In genomic region chr1:87640165-87640661, GRCm38 (mm10) we compare ENCODE assay signal across 8 mouse cellular contexts. TPM values are rescaled to one million over a fixed set of nuclear protein-coding genes. Genes with fewer than 3 reads are reported as not detected.
DNase-seq lines count a peak whose midpoint lies in the region; ATAC-seq lines count a peak whose summit lies in the region.

No protein-coding gene starts in this region.

- 83% methylated on average over 17 of the region's 17 CpGs for WGBS in forebrain, embryonic 10.5 days
- WGBS in forebrain, embryonic 12.5 days: 83% methylated on average over 17 of the region's 17 CpGs
- 47% methylated on average over 17 of the region's 17 CpGs for WGBS in heart, embryonic 12.5 days
- 0% methylated on average over 17 of the region's 17 CpGs for WGBS in macrophage (ENCODE audit: missing documents)

- no peak for ATAC-seq in forebrain, embryonic 12.5 days (ENCODE audit: low FRiP score)
- no peak for ATAC-seq in heart, embryonic 12.5 days (ENCODE audit: insufficient number of reproducible peaks, low FRiP score)

- peak overlapping the region; percentile 63 for H3K27ac ChIP-seq in forebrain, embryonic 10.5 days
- no peak overlapping the region; the same call in 1 of the 2 replicates for H3K27ac ChIP-seq in forebrain, embryonic 12.5 days
- peak overlapping the region; percentile 56 for H3K27ac ChIP-seq in heart, embryonic 12.5 days (ENCODE audit: poor library complexity, severe bottlenecking)
- peak overlapping the region; percentile 98 for H3K27ac ChIP-seq in macrophage

- no peaks in the 10 kb centered on the region for H3K27me3 ChIP-seq in forebrain, embryonic 10.5 days (ENCODE audit: poor library complexity, severe bottlenecking)
- H3K27me3 ChIP-seq in forebrain, embryonic 12.5 days: no peaks in the 10 kb centered on the region
- H3K27me3 ChIP-seq in heart, embryonic 12.5 days (replicated peaks): no peaks in the 10 kb centered on the region

- H3K36me3 ChIP-seq in forebrain, embryonic 10.5 days (replicated peaks): no peaks in the 10 kb centered on the region
- no peaks in the 10 kb centered on the region for H3K36me3 ChIP-seq in forebrain, embryonic 12.5 days (replicated peaks)
- no peaks in the 10 kb centered on the region for H3K36me3 ChIP-seq in heart, embryonic 12.5 days
- H3K36me3 ChIP-seq in macrophage (ENCODE audit: inconsistent target): peaks cover 41% of the 10 kb centered on the region; the same call in 1 of the 2 replicates

- H3K79me2 ChIP-seq in macrophage (ENCODE audit: inconsistent target): peaks cover 87% of the 10 kb centered on the region

- H3K9ac ChIP-seq in forebrain, embryonic 12.5 days: no peak overlapping the region
- no peak overlapping the region for H3K9ac ChIP-seq in heart, embryonic 12.5 days

- no peak overlapping the region for H3K4me3 ChIP-seq in forebrain, embryonic 10.5 days
- no peak overlapping the region for H3K4me3 ChIP-seq in forebrain, embryonic 12.5 days (replicated peaks)
- H3K4me3 ChIP-seq in heart, embryonic 12.5 days: no peak overlapping the region
- no peak overlapping the region for H3K4me3 ChIP-seq in macrophage (ENCODE audit: inconsistent target)

- DNase-seq in forebrain, embryonic 10.5 days (ENCODE audit: extremely low spot score, low spot score): no peak
- peak; percentile 44 for DNase-seq in adrenal gland, adult 8-10 months
- DNase-seq in kidney, postnatal 10 days: peak; percentile 68
- no peak for DNase-seq in cerebellum, postnatal 10 days
- no peak for DNase-seq in c-Kit-positive CD71-positive TER-119-positive erythroid progenitor cells, embryonic 14.5 days (ENCODE audit: low spot score)

- no peaks in the 10 kb centered on the region for H3K9me3 ChIP-seq in forebrain, embryonic 10.5 days
- H3K9me3 ChIP-seq in forebrain, embryonic 12.5 days: no peaks in the 10 kb centered on the region
- H3K9me3 ChIP-seq in heart, embryonic 12.5 days (replicated peaks): no peaks in the 10 kb centered on the region

- no peak overlapping the region for H3K4me2 ChIP-seq in forebrain, embryonic 12.5 days
- H3K4me2 ChIP-seq in heart, embryonic 12.5 days: peak overlapping the region; percentile 19; the same call in 1 of the 2 replicates

- peaks cover 5% of the 10 kb centered on the region; the same call in 1 of the 2 replicates for H3K4me1 ChIP-seq in forebrain, embryonic 10.5 days
- no peaks in the 10 kb centered on the region for H3K4me1 ChIP-seq in forebrain, embryonic 12.5 days
- H3K4me1 ChIP-seq in heart, embryonic 12.5 days (replicated peaks): peaks cover 13% of the 10 kb centered on the region; the same call in 1 of the 2 replicates

RNA-seq across cellular contexts. Expression of gene Inpp5d, which starts 20.1 kb away (rescaled TPM):
- polyA plus RNA-seq in forebrain, embryonic 10.5 days (2016; fragmentation: Nextera tagmentation; extraction: Ambion mirVana): 2.8 and 4.1 TPM in 2 replicates
- polyA plus RNA-seq in forebrain, embryonic 12.5 days (2016; fragmentation: Nextera tagmentation; extraction: Ambion mirVana): 2.6 and 3.8 TPM in 2 replicates
- total RNA-seq in adrenal gland, adult 8-10 months (2022): 10 to 100 TPM; 16.8 to 37.9 (median 21.4) TPM
- polyA plus RNA-seq in heart, embryonic 12.5 days (2016; fragmentation: Nextera tagmentation; extraction: Ambion mirVana): 5.9 and 7.9 TPM in 2 replicates
- 100 to 1,000 TPM in 23 of 26 experiments, 10 to 100 TPM in 3; 27.7 to 953 (median 662) TPM for total RNA-seq in macrophage (2018; cell fraction: chromatin; rRNA removed)
- 100 to 1,000 TPM in 25 of 26 experiments, 10 to 100 TPM in 1; 98.1 to 214 (median 175) TPM for total RNA-seq in macrophage (2018; cell fraction: cytosol; rRNA removed)
- total RNA-seq in macrophage (2018; cell fraction: nucleus; rRNA removed): 100 to 1,000 TPM in 22 of 26 experiments, 10 to 100 TPM in 4; 36.2 to 581 (median 315) TPM
- polyA plus RNA-seq in macrophage (2018): 176 to 213 TPM (median 185 TPM) in 3 replicates

Comparison
In these comparisons a context has a peak if more than half of its experiments do, and no peak if none do; other contexts are left out.
1. DNase-seq: peak in adrenal gland, adult 8-10 months (single experiment) and kidney, postnatal 10 days (single experiment); none in forebrain, embryonic 10.5 days (single experiment), cerebellum, postnatal 10 days (0 of 2) and c-Kit-positive CD71-positive TER-119-positive erythroid progenitor cells, embryonic 14.5 days (single experiment).
2. RNA of gene Inpp5d, which starts 20.1 kb away (polyA plus RNA-seq): 176 to 213 TPM in macrophage; 5.9 to 7.9 TPM in heart, embryonic 12.5 days, 2.8 to 4.1 TPM in forebrain, embryonic 10.5 days and 2.6 to 3.8 TPM in forebrain, embryonic 12.5 days; every median in the first group is over 10 times any median in the second.